Mouse (Mus musculus) left cerebral cortex, adult 2 months (tissue): ENCODE results near the gene Ciao2a. TPM values are rescaled to one million over a fixed set of nuclear protein-coding genes. Genes with fewer than 3 reads are reported as not detected.

ENCODE experiments used
- DNase-seq, 2 experiments: peaks; one replicate each; pipeline ENCODE4 v3.0.0; 2021 to 2022; ENCODE audit warnings: low spot score in 2 of 2, mixed read lengths in 1 of 2; ENCODE audit errors: extremely low spot score in 1 of 2
- H3K27ac ChIP-seq: fragments of 200-600 bp; 2 replicates; pipeline ENCODE4 v1.8.1; 2022
- H3K4me3 ChIP-seq: fragments of 200-600 bp; 2 replicates; pipeline ENCODE4 v1.8.1; 2022
- CTCF ChIP-seq: fragments of 200-600 bp; IDR thresholded peaks from 2 replicates; pipeline ENCODE4 v1.8.1; 2022; ENCODE audit warnings: antibody characterized with exemption, mild to moderate bottlenecking, moderate library complexity
- intact Hi-C: fragments of 180-260 bp; cut with DNase I; formaldehyde crosslinking; loops from one replicate; pipeline ENCODE4 v1.15.1; 2025
- total RNA-seq, 2 experiments: library from RNA; stranded (reverse); gene quantifications; 2 replicates each; pipeline ENCODE4 v1.2.3; 2021

The Ciao2a gene
- total RNA-seq, 2 experiments from 2014 or later, result 27.6 to 28.7 TPM

GRCm38 (mm10) chr9:66123648-66124047 is 2.8 kb upstream of the Ciao2a start:
- Histone ChIP-seq H3K4me3 (peak overlapping the region; percentile 78), H3K27ac (peak overlapping the region; percentile 89)
- intact Hi-C loops, result loop anchor here (1.0 to 2.0 kb wide), 2 partner anchors 63 to 215 kb away; partner anchors contain the start of genes Csnk1g1, Ppib and Trip4
- no peak for TF ChIP-seq CTCF
- DNase-seq, result no peak

- H3K4me3 ChIP-seq, result peak overlapping the region; percentile 78
- peak overlapping the region; percentile 89 for H3K27ac ChIP-seq
- intact Hi-C loops, result loop anchor here (1.0 to 2.0 kb wide), 2 partner anchors 64 to 215 kb away; partner anchors contain the start of genes Csnk1g1, Ppib and Trip4
- no peak for TF ChIP-seq CTCF
- no peak for DNase-seq
These were observed 2.3 kb upstream of the Ciao2a start for GRCm38 (mm10) chr9:66124111-66124531.

- intact Hi-C loops, result loop anchor here (1.0 to 2.0 kb wide), 2 partner anchors 65 to 216 kb away; partner anchors contain the start of genes Csnk1g1, Ppib and Trip4
- TF ChIP-seq CTCF, result no peak
- H3K4me3 ChIP-seq, result peak overlapping the region; percentile 78
These were observed 1.5 kb upstream of the Ciao2a start for GRCm38 (mm10) chr9:66124681-66125542.

GRCm38 (mm10) chr9:66125543-66126455 is 612 bp upstream of the Ciao2a start:
- Histone ChIP-seq H3K27ac (peak overlapping the region; percentile 84), H3K4me3 (peak overlapping the region; percentile 68)
- intact Hi-C loops, result loop anchor here (2.0 kb wide), 1 partner anchor 217 kb away; the partner anchor contains the start of genes Csnk1g1 and Trip4
- TF ChIP-seq CTCF, result no peak
- DNase-seq, result no peak

More at GRCm38 (mm10) chr9:66124681-66125542, 1.5 kb upstream of the Ciao2a start:
- peak overlapping the region; percentile 89 for H3K27ac ChIP-seq
- DNase-seq, result peak; percentile 91 to 93

- intact Hi-C loops, result no loop called here
- Histone ChIP-seq H3K4me3 (peak overlapping the region; percentile 68), H3K27ac (no peak overlapping the region)
- no peak for DNase-seq
- no peak for TF ChIP-seq CTCF
These were observed 759 bp downstream of the Ciao2a start for GRCm38 (mm10) chr9:66127193-66127546.

GRCm38 (mm10) chr9:66127884-66128283 is 1.5 kb downstream of the Ciao2a start:
- H3K27ac ChIP-seq, result no peak overlapping the region
- DNase-seq, result no peak
- no peak for TF ChIP-seq CTCF
- no peak overlapping the region for H3K4me3 ChIP-seq
- intact Hi-C loops, result no loop called here

DNA sequence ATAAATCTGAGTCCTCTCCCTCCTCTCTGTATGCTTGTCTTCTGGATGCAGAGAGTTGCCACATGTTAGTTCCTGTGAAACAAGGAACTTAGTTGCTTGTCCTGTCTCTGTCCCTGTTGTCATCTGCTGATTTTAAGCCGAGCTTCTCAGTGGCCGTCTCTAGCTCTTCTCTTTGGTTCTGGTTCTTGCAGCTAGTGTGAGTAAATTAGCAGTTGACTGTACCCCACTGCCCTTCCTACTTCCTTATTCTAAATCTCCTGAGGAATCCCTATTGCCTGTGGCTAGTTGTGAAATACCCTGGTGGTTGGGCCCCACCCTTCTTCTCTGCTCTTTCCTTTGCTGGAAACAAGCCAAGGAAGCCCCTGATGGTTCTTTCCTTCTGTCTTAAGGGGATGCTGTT is 5.1 kb downstream of the Ciao2a start:
- no peak for DNase-seq
- Histone ChIP-seq H3K4me3 (no peak overlapping the region), H3K27ac (no peak overlapping the region)
- TF ChIP-seq CTCF, result no peak
- intact Hi-C loops, result no loop called here

DNA sequence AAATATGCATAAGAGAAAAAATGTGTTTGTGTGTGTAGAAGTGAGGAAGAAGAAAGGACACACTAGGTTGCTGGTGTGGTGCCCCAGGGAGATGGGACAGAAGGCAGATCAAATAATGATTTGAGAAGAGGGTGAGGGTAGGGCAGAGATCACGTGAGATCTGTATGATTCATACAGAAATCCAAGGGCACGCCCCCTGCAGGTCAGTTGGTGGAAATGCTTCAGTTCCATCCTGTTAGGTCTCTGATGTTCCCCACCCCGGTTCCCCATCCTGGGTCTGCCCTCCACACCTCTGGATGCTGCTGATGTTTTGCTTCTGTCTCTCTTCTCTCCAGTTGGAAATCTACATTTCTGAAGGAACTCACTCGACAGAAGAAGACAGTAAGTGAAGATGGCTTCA is 9.6 kb downstream of the Ciao2a start:
- no peak for DNase-seq
- TF ChIP-seq CTCF, result peak; percentile 60
- H3K4me3 ChIP-seq, result no peak overlapping the region
- no peak overlapping the region for H3K27ac ChIP-seq
- intact Hi-C loops, result no loop called here

- intact Hi-C loops, result no loop called here
- no peak overlapping the region for H3K4me3 ChIP-seq
- no peak for DNase-seq
- TF ChIP-seq CTCF, result no peak
- no peak overlapping the region for H3K27ac ChIP-seq
These were observed 11.8 kb downstream of the Ciao2a start for GRCm38 (mm10) chr9:66138193-66138592.

- no peak for TF ChIP-seq CTCF
- intact Hi-C loops, result loop anchor here (10.0 kb wide), 3 partner anchors 213 to 293 kb away; partner anchors contain the start of gene Herc1
- H3K4me3 ChIP-seq, result no peak overlapping the region
- no peak for DNase-seq
- H3K27ac ChIP-seq, result no peak overlapping the region
These were observed 15.9 kb downstream of the Ciao2a start for GRCm38 (mm10) chr9:66142265-66142664.

DNA sequence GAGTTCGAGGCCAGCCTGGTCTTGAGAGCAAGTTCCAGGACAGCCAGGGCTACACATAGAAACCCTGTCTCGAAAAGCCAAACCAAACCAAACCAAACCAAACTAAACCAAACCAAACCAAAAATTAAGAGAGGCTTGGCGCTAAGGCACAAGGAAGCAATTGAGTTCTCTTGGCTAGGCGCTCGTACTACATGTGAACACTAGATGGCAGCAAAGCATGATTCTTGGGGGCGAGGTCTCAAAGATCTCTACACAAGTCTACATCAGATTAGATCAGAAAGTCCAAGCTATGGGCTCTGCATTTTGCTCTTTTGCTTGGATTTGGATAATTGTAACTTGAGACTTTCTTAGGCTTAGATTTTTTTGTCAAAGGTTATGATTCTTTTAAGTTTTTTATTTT is 17.8 kb downstream of the Ciao2a start:
- DNase-seq, result peak; percentile 72 to 76
- intact Hi-C loops, result loop anchor here (10.0 kb wide), 3 partner anchors 211 to 291 kb away; partner anchors contain the start of gene Herc1
- no peak overlapping the region for H3K27ac ChIP-seq
- TF ChIP-seq CTCF, result peak; percentile 83
- H3K4me3 ChIP-seq, result no peak overlapping the region

DNA sequence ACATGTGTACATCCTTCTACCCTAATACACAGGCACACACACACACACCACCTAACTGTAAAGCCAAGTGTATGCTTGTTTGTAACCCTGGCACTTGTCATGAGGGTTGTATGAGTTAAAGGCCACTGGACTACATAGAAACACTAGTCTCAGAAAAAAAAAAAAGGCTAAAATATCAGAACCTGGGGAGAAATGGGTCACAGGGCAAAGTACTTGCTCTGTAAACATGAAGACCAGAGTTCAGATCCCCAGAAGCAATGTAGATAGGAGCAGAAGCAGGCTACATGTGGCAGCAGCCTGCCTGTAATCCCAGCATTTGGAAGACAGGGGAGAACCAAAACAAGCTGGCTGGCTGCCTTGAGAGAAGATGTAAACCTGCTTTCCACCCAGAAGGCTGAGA is 19.7 kb downstream of the Ciao2a start:
- Histone ChIP-seq H3K4me3 (no peak overlapping the region), H3K27ac (no peak overlapping the region)
- intact Hi-C loops, result loop anchor here (10.0 kb wide), 3 partner anchors 209 to 289 kb away; partner anchors contain the start of gene Herc1
- DNase-seq, result no peak
- TF ChIP-seq CTCF, result no peak
